Mouse (Mus musculus) kidney, adult 2 months (tissue): ENCODE measurements around the gene Haus5. TPM values are rescaled to one million over a fixed set of nuclear protein-coding genes. Genes with fewer than 3 reads are reported as not detected.

Experiments used
- DNase-seq: peaks from one replicate; pipeline ENCODE4 v3.0.0; 2021
- H3K27ac ChIP-seq: fragments of 200-500 bp; 2 replicates; pipeline ENCODE4 v1.5.1; 2012; ENCODE audit warnings: low read depth, low read length, control low read depth, inconsistent platforms; ENCODE audit not compliant: insufficient read depth
- H3K27me3 ChIP-seq: fragments of 200-500 bp; replicated peaks from 2 replicates; pipeline ENCODE4 v1.6.1; 2012; ENCODE audit warnings: mild to moderate bottlenecking, moderate library complexity, low read length, inconsistent platforms; ENCODE audit not compliant: control insufficient read depth, insufficient read depth
- H3K36me3 ChIP-seq: fragments of 200-500 bp; 2 replicates; pipeline ENCODE4 v1.6.1; 2012; ENCODE audit warnings: mild to moderate bottlenecking, moderate library complexity, low read length, inconsistent platforms; ENCODE audit not compliant: control insufficient read depth, insufficient read depth
- H3K4me1 ChIP-seq: fragments of 200-500 bp; 2 replicates; pipeline ENCODE4 v1.6.1; 2011; ENCODE audit warnings: low read length; ENCODE audit not compliant: control insufficient read depth, insufficient read depth
- H3K4me3 ChIP-seq: fragments of 200-500 bp; 2 replicates; pipeline ENCODE4 v1.5.1; 2011; ENCODE audit warnings: mild to moderate bottlenecking, low read depth, low read length, control low read depth; ENCODE audit not compliant: insufficient read depth
- CTCF ChIP-seq: fragments of 200-500 bp; conservative IDR thresholded peaks from 2 replicates; pipeline ENCODE4 v1.5.1; 2011; ENCODE audit warnings: low read depth, mild to moderate bottlenecking, control low read depth, low read length, moderate library complexity, mixed read lengths; ENCODE audit not compliant: insufficient read depth, insufficient read length
- POLR2A ChIP-seq: fragments of 200-500 bp; IDR thresholded peaks from one replicate; pipeline ENCODE4 v1.6.1; 2011; ENCODE audit warnings: low read depth, low read length, control low read depth
- WGBS: fragments of 180-500 bp; shearing (Covaris S2); methylation state at CpG from one replicate; pipeline ENCODE4 v1.1.7; 2018; 5-methylcytosine and 5-hydroxymethylcytosine counted together
- polyA plus RNA-seq: library from polyadenylated mRNA; depleted of rRNA; stranded (reverse); fragments of >200 nt; gene quantifications from 2 replicates; pipeline ENCODE4 v1.2.3, GENCODE M21; 2012

Haus5 gene
- polyA plus RNA-seq, 1 experiment, result 9.1 TPM

DNA sequence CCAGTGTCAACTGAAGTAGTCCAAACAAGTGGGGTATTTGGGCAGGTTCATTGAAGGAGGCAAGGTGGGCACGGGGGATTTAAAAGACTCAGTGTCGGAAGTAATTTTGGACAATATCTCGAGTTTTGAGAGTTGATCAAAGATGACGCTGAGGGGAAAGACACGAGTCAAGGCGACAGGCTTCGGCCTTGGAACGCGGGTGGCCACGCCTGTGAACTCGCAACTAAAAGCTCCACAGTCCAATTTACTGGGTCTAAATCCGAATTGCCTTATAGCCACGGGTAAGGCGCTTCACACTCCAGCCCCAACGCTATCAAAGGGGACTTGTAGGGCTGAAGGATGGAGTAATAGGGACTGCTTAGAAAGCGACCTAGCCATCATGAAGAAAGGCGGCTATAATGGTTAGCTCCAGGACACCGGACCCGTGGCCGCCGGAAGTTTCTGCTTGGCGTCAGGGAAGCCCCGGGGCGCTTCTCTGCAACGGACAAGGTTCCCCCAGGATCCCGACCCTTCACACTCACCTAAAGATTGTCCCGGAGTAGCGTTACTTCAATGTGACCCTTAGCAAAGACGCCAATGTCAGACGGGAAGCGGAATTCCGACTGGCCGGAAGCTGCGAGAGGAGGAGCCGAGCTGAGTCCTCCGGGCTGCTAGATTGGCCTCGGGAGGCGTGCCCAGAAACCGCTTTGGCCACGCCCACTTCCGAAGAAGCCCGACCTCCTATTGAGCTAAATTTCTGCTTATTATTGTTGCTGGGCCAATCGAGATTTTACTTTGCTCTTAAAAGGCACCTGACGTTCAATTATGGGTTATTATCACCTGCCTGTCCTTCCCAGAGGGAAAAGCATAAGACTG, 39.0 kb downstream of the Haus5 start, which contains the start of gene Cox6b1:
TSS of gene Cox6b1 (minus strand) at position 622 of the 855 bp plus-strand sequence.
- Histone ChIP-seq H3K4me3 (peak within 1 kb of the TSS; percentile 93), H3K36me3 (peaks cover 3% of the 10 kb centered on the region; the same call in 1 of the 2 replicates), H3K27ac (peak within 1 kb of the TSS; percentile 99), H3K4me1 (peaks cover 6% of the 10 kb centered on the region; the same call in 1 of the 2 replicates), H3K27me3 (no peaks in the 10 kb centered on the region)
- WGBS, result 1% methylated on average over 44 of the region's 44 CpGs
- DNase-seq, result peak; percentile 94
- peak; percentile 37 for TF ChIP-seq POLR2A
- no peak for TF ChIP-seq CTCF

DNA sequence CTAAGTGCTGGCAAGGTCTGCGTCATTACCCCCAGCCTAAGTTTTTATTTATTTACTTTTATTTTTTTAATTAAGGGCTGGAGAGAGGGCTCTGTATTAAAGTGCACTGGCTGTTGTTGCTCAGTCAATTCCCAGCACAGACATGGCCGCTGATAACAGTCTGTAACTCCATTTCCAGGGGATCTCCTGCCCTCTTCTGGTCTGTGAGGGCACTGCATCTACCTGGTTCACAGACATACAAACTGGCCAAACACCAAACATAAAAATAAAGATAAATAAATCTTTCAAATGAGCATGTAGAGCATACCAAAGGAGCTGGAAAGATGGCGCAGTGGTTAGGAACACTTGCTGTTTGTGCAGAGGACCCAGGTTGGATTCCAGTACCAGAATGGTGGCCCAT, 45.6 kb downstream of the Haus5 start:
- DNase-seq, result no peak
- peaks cover 8% of the 10 kb centered on the region; the same call in 1 of the 2 replicates for H3K36me3 ChIP-seq
- WGBS, result 90% methylated on average over 3 of the region's 3 CpGs

DNA sequence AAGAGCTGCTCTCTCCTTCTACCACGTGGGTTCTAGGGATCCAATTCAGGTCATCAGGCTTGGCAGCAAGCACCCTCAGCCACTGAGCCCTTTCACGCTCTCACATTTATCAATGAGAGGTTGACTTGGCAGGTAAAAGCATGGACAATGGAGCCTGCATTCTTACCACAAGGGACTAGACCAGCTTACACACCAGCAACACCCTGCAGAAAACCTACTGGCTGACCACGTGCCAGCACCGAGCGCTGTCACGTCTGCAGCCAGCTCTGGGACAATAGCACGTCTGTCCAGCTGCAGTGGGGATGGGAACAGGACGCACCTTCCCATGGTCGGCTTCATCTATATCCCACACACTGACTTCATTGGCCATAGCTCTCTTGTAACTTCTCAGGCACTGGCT, 46.1 kb downstream of the Haus5 start:
- WGBS, result 94% methylated on average over 9 of the region's 9 CpGs
- no peaks in the 10 kb centered on the region for H3K27me3 ChIP-seq
- no peak overlapping the region for H3K4me3 ChIP-seq
- TF ChIP-seq CTCF (no peak), POLR2A (no peak)
- peaks cover 6% of the 10 kb centered on the region; the same call in 1 of the 2 replicates for H3K36me3 ChIP-seq
- 0 out of 2 replicates have a peak, but pooled peaks cover 3% of the 10 kb centered on the region for H3K4me1 ChIP-seq
- no peak overlapping the region for H3K27ac ChIP-seq
- no peak for DNase-seq

More for the DNA sequence above, 45.6 kb downstream of the Haus5 start:
- H3K27ac ChIP-seq, result no peak overlapping the region
- H3K4me3 ChIP-seq, result no peak overlapping the region
- TF ChIP-seq POLR2A, result no peak
- peak; percentile 60 for TF ChIP-seq CTCF
- 0 out of 2 replicates have a peak, but pooled peaks cover 3% of the 10 kb centered on the region for H3K4me1 ChIP-seq
- H3K27me3 ChIP-seq, result no peaks in the 10 kb centered on the region

GRCm38 (mm10) chr7:30615049-30615760, 49.6 kb downstream of the Haus5 start:
- 54% methylated on average over 5 of the region's 5 CpGs for WGBS
- H3K36me3 ChIP-seq, result peaks cover 4% of the 10 kb centered on the region; the same call in 1 of the 2 replicates
- H3K27ac ChIP-seq, result no peak overlapping the region
- TF ChIP-seq POLR2A (no peak), CTCF (no peak)
- H3K27me3 ChIP-seq, result no peaks in the 10 kb centered on the region
- no peaks in the 10 kb centered on the region; the same call in 1 of the 2 replicates for H3K4me1 ChIP-seq
- H3K4me3 ChIP-seq, result no peak overlapping the region
- DNase-seq, result no peak

DNA sequence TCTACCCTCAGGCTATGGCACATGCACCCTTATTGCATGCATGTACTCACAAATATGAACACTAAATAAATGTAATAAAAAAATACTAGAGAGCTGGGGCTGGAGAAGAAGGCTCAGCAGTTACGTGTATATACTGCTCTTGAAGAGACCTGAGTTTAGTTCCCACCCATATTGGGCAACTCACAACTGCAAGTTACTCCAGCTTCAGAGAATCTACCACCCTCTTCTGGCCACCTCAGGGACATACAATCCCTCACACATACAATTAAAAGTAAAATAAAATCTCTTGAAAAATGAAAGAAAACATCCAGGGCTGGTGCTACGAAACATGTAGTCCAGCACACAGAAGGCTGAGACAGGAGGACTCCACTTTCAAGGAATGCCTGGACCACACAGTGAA, 50.3 kb downstream of the Haus5 start:
- DNase-seq, result no peak
- 63% methylated on average over 2 of the region's 2 CpGs for WGBS
- no peak overlapping the region for H3K27ac ChIP-seq
- no peaks in the 10 kb centered on the region for H3K27me3 ChIP-seq
- H3K4me3 ChIP-seq, result no peak overlapping the region
- no peaks in the 10 kb centered on the region; the same call in 1 of the 2 replicates for H3K4me1 ChIP-seq
- 0 out of 2 replicates have a peak, but pooled peaks have one; percentile 13 for TF ChIP-seq CTCF
- no peak for TF ChIP-seq POLR2A
- H3K36me3 ChIP-seq, result peaks cover 4% of the 10 kb centered on the region; the same call in 1 of the 2 replicates

- peak; percentile 73 for DNase-seq
- TF ChIP-seq POLR2A, result no peak
- peak; percentile 62 for TF ChIP-seq CTCF
- WGBS, result 20% methylated on average over 14 of the region's 14 CpGs
- Histone ChIP-seq H3K36me3 (no peaks in the 10 kb centered on the region; the same call in 1 of the 2 replicates), H3K27ac (no peak overlapping the region), H3K4me1 (no peaks in the 10 kb centered on the region; the same call in 1 of the 2 replicates), H3K4me3 (no peak overlapping the region), H3K27me3 (no peaks in the 10 kb centered on the region)
These were observed 51.2 kb downstream of the Haus5 start for GRCm38 (mm10) chr7:30613529-30614112.
